Mouse (Mus musculus) embryonic facial prominence, embryonic 14.5 days (tissue): ENCODE data around the gene Etv3. TPM values are rescaled to one million over a fixed set of nuclear protein-coding genes. Genes with fewer than 3 reads are reported as not detected.
A peak's percentile ranks its signal among the peaks of the same experiment; 100 is the strongest.

Experiments
- ATAC-seq: fragments of 200-750 bp; cut with Nextera tagmentation; 2 replicates; pipeline ENCODE4 v1.8.0; 2017; ENCODE audit warnings: low read depth, moderate number of reproducible peaks, moderate TSS enrichment
- DNase-seq: peaks from one replicate; pipeline ENCODE4 v3.0.0-alpha.2; 2015; ENCODE audit warnings: low spot score
- H3K27ac ChIP-seq: fragments of 300-500 bp; sonication (generic); replicated peaks from 2 replicates; pipeline ENCODE4 v1.5.1; 2014; ENCODE audit warnings: low read depth, mild to moderate bottlenecking, low read length, moderate library complexity
- H3K27me3 ChIP-seq: fragments of 300-500 bp; sonication (generic); replicated peaks from 2 replicates; pipeline ENCODE4 v1.6.1; 2014; ENCODE audit warnings: low read length; ENCODE audit not compliant: control insufficient read depth, insufficient read depth
- H3K36me3 ChIP-seq: fragments of 300-500 bp; sonication (generic); 2 replicates; pipeline ENCODE4 v1.6.1; 2014; ENCODE audit warnings: low read length, mixed read lengths; ENCODE audit not compliant: control insufficient read depth, insufficient read depth
- H3K4me1 ChIP-seq: fragments of 300-500 bp; sonication (generic); 2 replicates; pipeline ENCODE4 v1.6.1; 2014; ENCODE audit warnings: antibody characterized with exemption, low read length; ENCODE audit not compliant: control insufficient read depth, insufficient read depth
- H3K4me2 ChIP-seq: fragments of 300-500 bp; sonication (generic); 2 replicates; pipeline ENCODE4 v1.6.1; 2014; ENCODE audit warnings: low read depth, mild to moderate bottlenecking, low read length, moderate library complexity, mixed read lengths
- H3K4me3 ChIP-seq: fragments of 300-500 bp; sonication (generic); 2 replicates; pipeline ENCODE4 v1.5.1; 2014; ENCODE audit warnings: low read depth, mild to moderate bottlenecking, low read length
- H3K9ac ChIP-seq: fragments of 300-500 bp; sonication (generic); 2 replicates; pipeline ENCODE4 v1.6.1; 2014; ENCODE audit warnings: low read depth, mild to moderate bottlenecking, low read length, moderate library complexity, mixed read lengths
- H3K9me3 ChIP-seq: fragments of 300-500 bp; sonication (generic); 2 replicates; pipeline ENCODE4 v1.6.1; 2016; ENCODE audit warnings: low read length; ENCODE audit not compliant: control insufficient read depth
- WGBS: fragments of 180-500 bp; shearing (Covaris S2); extraction: QIAGEN DNeasy Blood & Tissue Kit; methylation state at CpG from one replicate; pipeline ENCODE4 v1.1.7; 2014; 5-methylcytosine and 5-hydroxymethylcytosine counted together
- polyA plus RNA-seq: library from polyadenylated mRNA; unstranded; fragments of >200 nt; fragmentation: Nextera tagmentation; extraction: Ambion mirVana; gene quantifications from 2 replicates; pipeline ENCODE4 v1.2.1, GENCODE M21; 2014

The Etv3 gene
- polyA plus RNA-seq, 1 experiment from 2014 or later = 10.8 TPM

DNA sequence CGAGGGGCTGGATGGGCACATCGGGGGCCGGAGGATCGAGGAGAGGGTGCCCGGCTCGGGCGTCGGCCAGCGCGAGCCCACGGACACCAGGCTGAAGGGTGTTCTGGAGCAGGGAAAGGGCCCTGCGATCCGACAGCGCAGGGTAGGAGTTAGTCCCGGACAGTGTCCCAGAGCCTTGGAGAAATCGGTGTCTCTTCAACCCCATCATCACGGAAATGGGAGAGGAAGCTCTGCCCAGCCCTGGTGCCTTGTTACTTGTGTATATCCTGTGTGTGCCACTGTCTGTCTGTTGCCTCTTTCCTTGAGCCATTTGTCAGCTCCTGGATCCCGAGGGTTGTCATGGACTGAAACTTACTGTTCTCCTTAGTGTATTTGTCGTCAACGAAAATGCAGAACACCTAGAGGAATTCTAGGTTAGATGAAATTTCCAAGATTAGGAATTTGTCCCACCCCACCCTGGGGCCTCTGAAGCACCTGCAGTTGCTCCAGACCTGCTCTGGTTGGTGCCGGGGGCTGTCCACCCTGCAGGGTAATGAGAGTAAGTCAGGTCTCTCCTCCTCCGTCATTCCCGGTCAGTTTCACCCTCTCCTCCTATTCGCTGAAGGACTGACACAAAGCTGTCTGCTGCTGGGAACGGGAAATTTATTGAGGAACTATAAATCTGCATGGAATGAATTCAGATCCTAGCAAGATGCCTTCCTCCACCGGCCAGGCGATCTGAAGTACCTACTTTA lies 797 bp downstream of the Etv3 start:
- DNase-seq (no peak), ATAC-seq (peak; percentile 50; the same call in 1 of the 2 replicates)
- 11% methylated on average over 17 of the region's 27 CpGs for WGBS
- Histone ChIP-seq H3K9ac (peak overlapping the region; percentile 99), H3K9me3 (no peaks in the 10 kb centered on the region), H3K36me3 (peaks cover 37% of the 10 kb centered on the region), H3K4me2 (peak overlapping the region; percentile 88), H3K4me3 (peak overlapping the region; percentile 100), H3K27ac (peak overlapping the region; percentile 88), H3K27me3 (no peaks in the 10 kb centered on the region), H3K4me1 (peaks cover 7% of the 10 kb centered on the region; the same call in 1 of the 2 replicates)

DNA sequence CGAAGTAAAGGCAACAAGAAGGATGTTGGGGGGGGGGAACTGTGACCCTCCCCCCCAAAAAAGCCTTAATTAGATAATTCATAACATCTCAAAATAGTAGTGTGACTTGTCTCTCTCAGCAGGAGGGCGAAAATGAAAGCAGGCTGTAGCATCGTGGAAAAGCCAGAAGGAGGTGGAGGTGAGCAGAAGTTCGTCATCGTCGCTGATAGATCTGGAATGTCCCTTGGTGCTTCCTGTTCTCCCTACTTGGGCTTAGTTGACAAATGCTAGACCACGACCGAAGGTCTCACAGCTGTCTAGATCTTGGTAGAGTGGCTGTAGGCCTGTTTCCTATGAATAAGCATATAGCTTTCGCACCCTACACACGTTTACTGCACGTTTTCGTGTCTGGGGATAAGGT lies 1.9 kb downstream of the Etv3 start:
- peaks cover 7% of the 10 kb centered on the region; the same call in 1 of the 2 replicates for H3K4me1 ChIP-seq
- WGBS = 84% methylated on average over 12 of the region's 12 CpGs
- no peaks in the 10 kb centered on the region for H3K9me3 ChIP-seq
- ATAC-seq (no peak), DNase-seq (no peak)
- H3K4me3 ChIP-seq = no peak overlapping the region
- H3K36me3 ChIP-seq = peaks cover 47% of the 10 kb centered on the region
- H3K4me2 ChIP-seq = peak overlapping the region; percentile 8; the same call in 1 of the 2 replicates
- H3K9ac ChIP-seq = no peak overlapping the region
- H3K27ac ChIP-seq = no peak overlapping the region
- no peaks in the 10 kb centered on the region for H3K27me3 ChIP-seq

DNA sequence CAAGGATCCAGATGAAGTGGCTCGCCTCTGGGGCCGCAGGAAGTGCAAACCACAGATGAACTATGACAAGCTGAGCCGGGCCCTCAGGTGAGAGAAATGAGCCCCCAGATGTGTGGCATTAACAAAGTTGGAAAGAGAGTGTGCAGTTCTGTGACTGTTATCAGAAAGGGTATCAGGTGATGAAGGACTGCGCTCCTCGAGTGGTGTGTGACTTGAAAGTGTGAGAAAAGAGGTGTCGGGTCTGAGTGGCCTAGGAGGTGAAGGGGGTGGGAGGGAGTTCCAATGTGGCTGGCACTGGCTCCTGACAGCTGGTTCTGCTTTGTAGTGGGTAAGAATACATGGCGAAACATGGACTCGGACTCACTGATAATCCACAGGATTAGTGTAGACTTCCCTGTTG lies 2.8 kb downstream of the Etv3 start:
- Histone ChIP-seq H3K36me3 (peaks cover 56% of the 10 kb centered on the region), H3K27me3 (no peaks in the 10 kb centered on the region), H3K4me2 (no peak overlapping the region), H3K9me3 (no peaks in the 10 kb centered on the region), H3K27ac (no peak overlapping the region), H3K4me1 (peaks cover 7% of the 10 kb centered on the region; the same call in 1 of the 2 replicates), H3K9ac (no peak overlapping the region), H3K4me3 (no peak overlapping the region)
- DNase-seq (no peak), ATAC-seq (no peak)
- 81% methylated on average over 6 of the region's 8 CpGs for WGBS

DNA sequence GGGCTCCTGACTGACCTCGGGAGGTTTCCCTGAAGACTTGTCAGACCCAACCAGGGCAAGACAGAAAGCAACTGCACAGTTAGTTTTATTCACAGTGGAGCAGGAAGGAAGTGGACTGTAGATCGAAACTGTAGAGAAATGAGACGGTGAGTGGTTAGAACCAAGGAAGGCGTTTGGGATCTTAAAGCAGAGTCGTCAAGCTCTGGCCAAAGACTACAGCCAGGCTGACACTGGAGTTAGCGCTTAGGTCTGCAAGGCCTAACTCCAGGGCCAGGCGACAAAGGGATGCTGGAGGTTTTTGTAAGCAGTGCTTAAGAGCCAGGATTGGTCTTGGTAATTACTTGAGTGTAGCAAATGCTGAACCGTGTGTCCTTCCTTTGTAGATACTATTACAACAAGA lies 3.6 kb downstream of the Etv3 start:
- peaks cover 7% of the 10 kb centered on the region; the same call in 1 of the 2 replicates for H3K4me1 ChIP-seq
- no peak for ATAC-seq
- no peaks in the 10 kb centered on the region for H3K27me3 ChIP-seq
- H3K9me3 ChIP-seq = no peaks in the 10 kb centered on the region
- H3K27ac ChIP-seq = no peak overlapping the region
- no peak for DNase-seq
- no peak overlapping the region for H3K4me2 ChIP-seq
- no peak overlapping the region for H3K4me3 ChIP-seq
- H3K36me3 ChIP-seq = peaks cover 64% of the 10 kb centered on the region
- no peak overlapping the region for H3K9ac ChIP-seq
- WGBS = 88% methylated on average over 8 of the region's 8 CpGs

DNA sequence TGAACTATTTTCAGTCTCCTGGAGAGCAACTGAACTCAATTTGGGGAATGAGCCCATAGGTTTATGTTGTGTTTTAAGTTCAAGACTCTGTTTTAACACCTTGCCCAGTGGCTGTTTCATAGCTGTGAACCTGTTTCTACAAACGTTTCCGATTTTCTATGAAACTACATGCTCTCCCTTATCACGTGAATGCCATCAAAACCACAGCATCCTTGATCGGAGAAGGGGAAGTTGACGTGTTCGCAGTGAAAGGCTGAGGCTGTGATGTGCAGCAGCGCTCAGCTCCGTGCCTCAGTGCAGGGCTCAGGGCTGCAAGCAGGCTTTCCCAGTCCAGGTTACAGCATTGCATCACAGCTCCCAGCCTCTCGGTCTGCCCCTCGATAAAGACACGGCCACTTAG lies 4.4 kb downstream of the Etv3 start:
- ATAC-seq (no peak), DNase-seq (no peak)
- no peak overlapping the region for H3K4me2 ChIP-seq
- no peak overlapping the region for H3K9ac ChIP-seq
- WGBS = 82% methylated on average over 11 of the region's 11 CpGs
- no peaks in the 10 kb centered on the region for H3K9me3 ChIP-seq
- H3K4me1 ChIP-seq = peaks cover 7% of the 10 kb centered on the region; the same call in 1 of the 2 replicates
- H3K36me3 ChIP-seq = peaks cover 70% of the 10 kb centered on the region
- H3K4me3 ChIP-seq = no peak overlapping the region
- no peak overlapping the region for H3K27ac ChIP-seq
- no peaks in the 10 kb centered on the region for H3K27me3 ChIP-seq

DNA sequence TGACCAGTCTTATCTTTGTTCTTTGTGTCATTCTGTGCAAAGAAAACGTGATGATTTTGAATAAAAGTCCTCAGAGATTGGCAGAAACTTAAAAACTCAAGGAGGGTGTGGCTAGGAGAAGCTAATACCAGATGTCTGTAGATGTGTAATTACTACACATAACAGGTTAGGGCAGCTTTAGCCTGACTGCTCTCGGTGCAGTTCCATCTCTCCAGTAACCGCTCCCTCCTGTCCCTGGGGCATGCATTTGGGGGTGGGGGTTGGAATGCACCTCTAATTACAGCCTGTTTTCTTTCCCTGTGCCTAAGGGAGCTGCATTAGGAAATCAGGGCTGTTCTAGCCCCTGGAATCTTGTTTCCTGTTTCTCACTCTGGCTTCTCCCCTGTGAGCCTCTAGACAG lies 5.0 kb downstream of the Etv3 start:
- no peaks in the 10 kb centered on the region for H3K27me3 ChIP-seq
- peaks cover 77% of the 10 kb centered on the region for H3K36me3 ChIP-seq
- no peak overlapping the region for H3K4me2 ChIP-seq
- ATAC-seq (peak; percentile 41; the same call in 1 of the 2 replicates), DNase-seq (peak; percentile 78)
- H3K4me3 ChIP-seq = no peak overlapping the region
- H3K27ac ChIP-seq = no peak overlapping the region; the same call in 1 of the 2 replicates
- no peak overlapping the region for H3K9ac ChIP-seq
- no peaks in the 10 kb centered on the region for H3K9me3 ChIP-seq
- peaks cover 7% of the 10 kb centered on the region; the same call in 1 of the 2 replicates for H3K4me1 ChIP-seq
- 68% methylated on average over 3 of the region's 3 CpGs for WGBS

DNA sequence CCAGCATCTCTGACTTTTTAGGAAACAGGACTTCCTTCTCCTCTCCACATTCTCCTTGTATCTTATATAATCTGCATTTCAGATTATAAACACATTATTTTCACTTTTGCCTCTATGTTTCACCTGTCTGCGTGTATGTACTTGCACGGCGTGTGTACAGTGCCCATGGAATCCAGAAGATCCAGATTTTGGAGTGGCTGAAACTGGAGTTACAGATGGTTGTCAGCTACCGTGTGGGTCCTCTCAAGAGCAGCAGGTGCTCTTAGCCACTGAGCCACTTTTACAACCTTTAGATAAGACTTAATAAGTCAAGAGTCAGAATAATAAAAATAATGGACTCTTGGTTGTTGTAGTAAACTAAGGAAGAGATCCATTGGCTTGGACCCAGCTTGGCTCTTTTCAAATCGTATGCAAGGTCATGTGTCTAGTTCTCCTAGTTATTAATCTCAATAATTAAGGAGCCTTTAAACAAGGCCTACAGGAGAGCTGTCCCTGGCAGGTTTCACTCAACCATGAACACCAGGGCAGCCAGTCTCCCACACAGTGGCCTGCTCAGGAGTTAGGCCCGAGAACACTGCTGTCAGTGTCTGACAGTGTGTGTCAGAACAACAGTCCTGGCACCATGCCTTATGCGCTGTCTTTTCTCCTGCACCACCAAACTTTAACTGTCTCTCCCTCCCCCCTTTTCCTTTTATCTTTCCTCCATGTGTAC lies 8.6 kb downstream of the Etv3 start:
- no peaks in the 10 kb centered on the region for H3K9me3 ChIP-seq
- H3K4me1 ChIP-seq = no peaks in the 10 kb centered on the region
- WGBS = 86% methylated on average over 7 of the region's 7 CpGs
- H3K36me3 ChIP-seq = peaks cover 97% of the 10 kb centered on the region
- no peak overlapping the region for H3K27ac ChIP-seq
- DNase-seq (no peak), ATAC-seq (no peak)
- H3K4me3 ChIP-seq = no peak overlapping the region
- no peak overlapping the region for H3K4me2 ChIP-seq
- H3K27me3 ChIP-seq = no peaks in the 10 kb centered on the region
- no peak overlapping the region for H3K9ac ChIP-seq

DNA sequence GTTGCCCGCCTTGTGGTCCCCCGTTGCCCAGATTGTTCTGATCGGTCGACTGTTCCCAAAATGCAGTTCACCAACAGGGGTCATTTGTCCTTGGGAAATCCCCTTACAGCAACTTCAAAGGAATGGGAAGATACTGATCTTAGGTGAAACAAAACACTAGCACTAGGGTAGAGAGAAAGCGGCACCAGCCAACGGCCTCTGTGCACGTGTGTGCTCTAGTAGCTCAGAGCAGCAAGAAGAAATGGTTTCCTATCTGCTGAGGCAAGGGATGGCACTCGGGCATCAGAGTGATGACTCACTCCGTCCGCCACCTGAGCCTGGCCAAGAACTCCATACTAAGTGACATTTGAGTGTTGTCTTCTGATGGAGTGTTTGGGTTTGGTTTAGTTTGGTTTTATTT lies 12.8 kb downstream of the Etv3 start:
- Histone ChIP-seq H3K4me2 (no peak overlapping the region), H3K4me3 (no peak overlapping the region), H3K36me3 (peaks cover 56% of the 10 kb centered on the region), H3K27ac (no peak overlapping the region), H3K9ac (no peak overlapping the region), H3K4me1 (no peaks in the 10 kb centered on the region), H3K9me3 (no peaks in the 10 kb centered on the region), H3K27me3 (no peaks in the 10 kb centered on the region)
- ATAC-seq (no peak), DNase-seq (no peak)
- 86% methylated on average over 10 of the region's 10 CpGs for WGBS
